Mouse (Mus musculus) retina, adult 2 months (tissue): Measurements from ENCODE around the gene Ccdc171.
"Not testable (repeated sequence)": the region's sequence is repeated elsewhere in the genome, so short reads cannot be mapped to it uniquely, and the experiment has no call there.

Source experiments
- DNase-seq: peaks from one replicate; pipeline ENCODE4 v3.0.0-alpha.2; 2012; ENCODE audit warnings: low read depth, low spot score

Gene Ccdc171

GRCm38 (mm10) chr4:83656571-83656970 lies 131.2 kb downstream of the Ccdc171 start:
- no peak for DNase-seq

- no peak for DNase-seq
Observed at GRCm38 (mm10) chr4:83657021-83657420, 131.7 kb downstream of the Ccdc171 start.

- DNase-seq, result no peak
Observed at GRCm38 (mm10) chr4:83658415-83658814, 133.1 kb downstream of the Ccdc171 start.

GRCm38 (mm10) chr4:83659411-83659810 lies 134.1 kb downstream of the Ccdc171 start:
- no peak for DNase-seq

- DNase-seq, result no peak
Observed at GRCm38 (mm10) chr4:83661519-83662271, 136.3 kb downstream of the Ccdc171 start.

- no peak for DNase-seq
Observed at GRCm38 (mm10) chr4:83662301-83662700, 137.0 kb downstream of the Ccdc171 start.

GRCm38 (mm10) chr4:83669552-83669951 lies 144.2 kb downstream of the Ccdc171 start:
- DNase-seq, result no peak

GRCm38 (mm10) chr4:83675308-83675707 lies 150.0 kb downstream of the Ccdc171 start:
- not testable (repeated sequence) for DNase-seq

GRCm38 (mm10) chr4:83676444-83676843 lies 151.1 kb downstream of the Ccdc171 start:
- DNase-seq, result no peak

- DNase-seq, result no peak
Observed at GRCm38 (mm10) chr4:83681081-83681480, 155.7 kb downstream of the Ccdc171 start.

- no peak for DNase-seq
Observed at GRCm38 (mm10) chr4:83682866-83683265, 157.5 kb downstream of the Ccdc171 start.

- no peak for DNase-seq
Observed at GRCm38 (mm10) chr4:83700190-83700589, 174.8 kb downstream of the Ccdc171 start.

GRCm38 (mm10) chr4:83716996-83717395 lies 191.7 kb downstream of the Ccdc171 start:
- DNase-seq, result no peak

- DNase-seq, result no peak
Observed at GRCm38 (mm10) chr4:83719816-83720215, 194.5 kb downstream of the Ccdc171 start.

- DNase-seq, result no peak
Observed at GRCm38 (mm10) chr4:83725136-83725535, 199.8 kb downstream of the Ccdc171 start.

- no peak for DNase-seq
Observed at GRCm38 (mm10) chr4:83739137-83739890, 214.0 kb downstream of the Ccdc171 start.

- DNase-seq, result no peak
Observed at GRCm38 (mm10) chr4:83739891-83740277, 214.5 kb downstream of the Ccdc171 start.

- DNase-seq, result no peak
Observed at GRCm38 (mm10) chr4:83742806-83743460, 217.6 kb downstream of the Ccdc171 start.

GRCm38 (mm10) chr4:83775136-83775535 lies 249.8 kb downstream of the Ccdc171 start:
- DNase-seq, result no peak

GRCm38 (mm10) chr4:83780044-83780443 lies 254.7 kb downstream of the Ccdc171 start:
- no peak for DNase-seq

- DNase-seq, result no peak
Observed at GRCm38 (mm10) chr4:83785115-83785514, 259.8 kb downstream of the Ccdc171 start.

GRCm38 (mm10) chr4:83791811-83792210 lies 266.5 kb downstream of the Ccdc171 start:
- DNase-seq, result no peak
